Comparison of ENCODE assay signal across 7 mouse cellular contexts in the genomic region with DNA sequence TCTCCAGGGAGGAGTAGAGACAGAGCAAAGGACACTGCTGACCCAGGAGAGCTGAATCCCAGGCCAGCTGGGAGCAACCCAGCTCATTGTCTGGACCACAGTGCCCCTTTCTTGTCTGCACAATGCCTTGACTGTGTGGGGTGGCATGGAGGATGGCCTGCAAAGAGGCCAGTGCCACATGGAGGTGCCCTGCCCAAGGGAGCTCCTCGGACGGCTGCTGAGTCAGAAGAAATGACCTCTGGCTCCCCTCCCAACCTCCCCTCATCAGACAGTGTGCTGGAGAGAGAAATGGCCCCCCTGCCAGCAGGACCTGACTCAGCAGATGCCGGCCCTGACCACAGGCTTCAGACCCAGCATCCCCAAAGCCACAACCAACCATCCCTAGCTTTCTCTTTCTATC. TPM values are rescaled to one million over a fixed set of nuclear protein-coding genes. Genes with fewer than 3 reads are reported as not detected.
DNase-seq lines count a peak whose midpoint lies in the region; ATAC-seq and TF ChIP-seq lines count a peak whose summit lies in the region.

No protein-coding gene starts in this region.

- H3K27me3 ChIP-seq in hindbrain, embryonic 14.5 days (ENCODE audit: control insufficient read depth, insufficient read depth, low read length) = no peaks in the 10 kb centered on the region
- no peaks in the 10 kb centered on the region for H3K27me3 ChIP-seq in neural tube, embryonic 12.5 days (replicated peaks)

- H3K9ac ChIP-seq in hindbrain, embryonic 14.5 days = peak overlapping the region; percentile 83
- H3K9ac ChIP-seq in neural tube, embryonic 12.5 days = peak overlapping the region; percentile 80

- peak overlapping the region; percentile 94 for H3K4me3 ChIP-seq in left cerebral cortex, adult 2 months
- peak overlapping the region; percentile 66 for H3K4me3 ChIP-seq in hindbrain, embryonic 14.5 days (replicated peaks; ENCODE audit: low read length)
- peak overlapping the region; percentile 66 for H3K4me3 ChIP-seq in neural tube, embryonic 12.5 days

- no peaks in the 10 kb centered on the region for H3K9me3 ChIP-seq in hindbrain, embryonic 14.5 days (ENCODE audit: control insufficient read depth, low read length)
- H3K9me3 ChIP-seq in neural tube, embryonic 12.5 days = no peaks in the 10 kb centered on the region

- H3K4me2 ChIP-seq in hindbrain, embryonic 14.5 days (replicated peaks) = peak overlapping the region; percentile 79
- H3K4me2 ChIP-seq in neural tube, embryonic 12.5 days (replicated peaks) = peak overlapping the region; percentile 80

- intact Hi-C loops in left cerebral cortex, adult 2 months (cut with DNase I) = loop anchor here (2.0 kb wide), 1 partner anchor 20 kb away; a partner anchor contains a TSS
- intact Hi-C loops in left cerebral cortex, postnatal 4 days (cut with DNase I) = loop anchor here (5.0 kb wide), 1 partner anchor 48 kb away; a partner anchor contains a TSS

- no peak for DNase-seq in left cerebral cortex, adult 2 months (ENCODE audit: extremely low spot score in 1 of 2, low spot score in 2 of 2)
- no peak for DNase-seq in left cerebral cortex, postnatal 4 days
- DNase-seq in embryo, embryonic 11 days = peak; percentile 53
- no peak for DNase-seq in hindbrain, embryonic 14.5 days (ENCODE audit: low spot score)
- no peak for DNase-seq in cerebellum, postnatal 4 days (ENCODE audit: low spot score in 2 of 2)
- no peak for DNase-seq in kidney, postnatal 25 days

- H3K36me3 ChIP-seq in hindbrain, embryonic 14.5 days (replicated peaks; ENCODE audit: control insufficient read depth, insufficient read depth) = peaks cover 10% of the 10 kb centered on the region
- peaks cover 20% of the 10 kb centered on the region for H3K36me3 ChIP-seq in neural tube, embryonic 12.5 days

- WGBS in hindbrain, embryonic 14.5 days = 0% methylated on average over 3 of the region's 3 CpGs
- WGBS in neural tube, embryonic 12.5 days = 4% methylated on average over 3 of the region's 3 CpGs

- no peak for TF ChIP-seq CTCF in left cerebral cortex, adult 2 months (IDR thresholded peaks at IDR 0.05)

- ATAC-seq in hindbrain, embryonic 14.5 days (ENCODE audit: low FRiP score) = peak; percentile 15; the same call in 1 of the 2 replicates
- ATAC-seq in neural tube, embryonic 12.5 days (ENCODE audit: low FRiP score, low read depth) = peak; percentile 43

- H3K27ac ChIP-seq in left cerebral cortex, adult 2 months = peak overlapping the region; percentile 99
- H3K27ac ChIP-seq in hindbrain, embryonic 14.5 days = peak overlapping the region; percentile 99
- peak overlapping the region; percentile 92 for H3K27ac ChIP-seq in neural tube, embryonic 12.5 days

- peaks cover 61% of the 10 kb centered on the region for H3K4me1 ChIP-seq in hindbrain, embryonic 14.5 days (replicated peaks; ENCODE audit: control insufficient read depth, insufficient read depth, low read length)
- peaks cover 43% of the 10 kb centered on the region for H3K4me1 ChIP-seq in neural tube, embryonic 12.5 days

RNA-seq across cellular contexts. Expression of a gene that starts 1.1 kb away (rescaled TPM):
- total RNA-seq in left cerebral cortex, adult 2 months (2021) = 10 to 100 TPM; 77.6 to 80.2 TPM
- 10 to 100 TPM; 86.0 to 87.5 TPM for total RNA-seq in left cerebral cortex, postnatal 4 days (2021)
- 6.3 and 8.9 TPM in 2 replicates for polyA plus RNA-seq in hindbrain, embryonic 14.5 days (2014; fragmentation: Nextera tagmentation; extraction: Ambion mirVana)
- 1.8 TPM in 2 replicates for polyA plus RNA-seq in neural tube, embryonic 12.5 days (2016; fragmentation: Nextera tagmentation; extraction: Ambion mirVana)

RNA-seq across cellular contexts. Expression of a gene that starts 20.3 kb away (rescaled TPM):
- total RNA-seq in left cerebral cortex, adult 2 months (2021) = 10 to 100 TPM; 61.2 to 66.2 TPM
- 10 to 100 TPM; 73.8 to 78.8 TPM for total RNA-seq in left cerebral cortex, postnatal 4 days (2021)
- 41.9 and 42.7 TPM in 2 replicates for polyA plus RNA-seq in hindbrain, embryonic 14.5 days (2014; fragmentation: Nextera tagmentation; extraction: Ambion mirVana)
- 51.8 and 52.4 TPM in 2 replicates for polyA plus RNA-seq in neural tube, embryonic 12.5 days (2016; fragmentation: Nextera tagmentation; extraction: Ambion mirVana)

RNA-seq across cellular contexts. Expression of a gene that starts 22.7 kb away (rescaled TPM):
- 100 to 1,000 TPM; 303 to 325 TPM for total RNA-seq in left cerebral cortex, adult 2 months (2021)
- total RNA-seq in left cerebral cortex, postnatal 4 days (2021) = 100 to 1,000 TPM; 623 to 643 TPM
- polyA plus RNA-seq in hindbrain, embryonic 14.5 days (2014; fragmentation: Nextera tagmentation; extraction: Ambion mirVana) = 406 and 416 TPM in 2 replicates
- 575 and 596 TPM in 2 replicates for polyA plus RNA-seq in neural tube, embryonic 12.5 days (2016; fragmentation: Nextera tagmentation; extraction: Ambion mirVana)

RNA-seq across cellular contexts. Expression of a gene that starts 38.6 kb away (rescaled TPM):
- 1 to 10 TPM in 1 of 2 experiments, under 1 TPM in 1; 0.95 to 1.3 TPM for total RNA-seq in left cerebral cortex, adult 2 months (2021)
- total RNA-seq in left cerebral cortex, postnatal 4 days (2021) = under 1 TPM; 0.30 to 0.38 TPM
- 0.09 and 0.34 TPM in 2 replicates for polyA plus RNA-seq in hindbrain, embryonic 14.5 days (2014; fragmentation: Nextera tagmentation; extraction: Ambion mirVana)
- 0.17 TPM in 1 of 2 replicates, not detected in the other for polyA plus RNA-seq in neural tube, embryonic 12.5 days (2016; fragmentation: Nextera tagmentation; extraction: Ambion mirVana)

RNA-seq across cellular contexts. Expression of a gene that starts 48.3 kb away (rescaled TPM):
- 100 to 1,000 TPM in 1 of 2 experiments, 10 to 100 TPM in 1; 94.9 to 114 TPM for total RNA-seq in left cerebral cortex, adult 2 months (2021)
- total RNA-seq in left cerebral cortex, postnatal 4 days (2021) = 10 to 100 TPM; 62.5 to 66.8 TPM
- polyA plus RNA-seq in hindbrain, embryonic 14.5 days (2014; fragmentation: Nextera tagmentation; extraction: Ambion mirVana) = 139 and 141 TPM in 2 replicates
- 158 and 166 TPM in 2 replicates for polyA plus RNA-seq in neural tube, embryonic 12.5 days (2016; fragmentation: Nextera tagmentation; extraction: Ambion mirVana)
